Mouse (Mus musculus) cerebellum, adult 11-12 months (tissue): ENCODE data around the gene Scn10a.

Source experiments
- DNase-seq: peaks from one replicate; pipeline ENCODE4 v3.0.0; 2022

The Scn10a gene

DNA sequence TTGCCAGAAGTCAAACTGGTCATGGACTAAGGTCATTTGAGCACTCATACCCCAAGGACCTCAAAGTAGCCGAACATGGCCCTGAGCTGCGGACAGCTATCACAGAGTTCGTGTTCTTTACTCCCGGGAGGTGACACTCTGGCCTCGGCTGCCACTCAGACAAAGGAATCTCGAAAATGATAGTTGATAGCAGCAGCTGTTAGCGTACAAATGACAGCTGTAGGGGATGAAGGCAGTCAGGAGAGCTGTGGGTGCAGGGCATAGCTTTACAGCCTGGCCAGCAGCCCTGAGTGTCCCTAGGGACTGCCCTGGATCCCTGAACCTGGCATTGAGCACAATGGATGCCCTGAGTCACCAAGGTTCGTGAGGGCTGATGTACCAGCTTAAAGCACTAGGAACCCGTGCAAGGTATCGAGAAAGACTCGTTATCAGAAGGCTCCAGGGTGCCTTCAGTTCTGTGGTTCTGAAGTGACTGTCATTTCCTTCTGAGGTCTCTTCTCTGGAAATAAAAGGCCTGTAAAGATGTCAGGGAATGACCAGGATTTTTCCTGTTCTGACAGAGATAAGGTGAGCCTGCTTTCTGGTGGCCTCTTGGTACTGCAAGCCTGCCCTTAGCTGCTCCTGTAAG lies 84.8 kb downstream of the Scn10a start:
- DNase-seq, result no peak

DNA sequence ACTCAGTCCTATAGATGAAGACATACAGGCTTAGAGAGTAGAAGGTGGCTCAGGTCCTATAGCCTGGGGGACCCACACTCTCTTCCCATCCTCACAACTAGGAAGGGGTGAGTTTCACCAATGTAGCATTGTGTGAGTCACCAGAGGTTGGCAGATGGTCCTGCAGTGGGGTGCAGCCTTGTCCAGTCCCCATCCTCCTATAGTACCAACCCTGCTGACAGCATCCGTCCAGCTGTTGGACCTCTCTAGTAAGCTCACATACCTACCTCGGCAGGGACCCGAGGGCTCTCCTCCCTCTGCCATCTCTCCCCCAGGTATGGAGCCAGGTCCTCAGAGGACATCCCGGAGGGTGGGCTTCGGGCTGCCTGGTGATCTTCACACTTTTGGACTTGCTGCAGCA lies 85.6 kb downstream of the Scn10a start:
- DNase-seq, result no peak

DNA sequence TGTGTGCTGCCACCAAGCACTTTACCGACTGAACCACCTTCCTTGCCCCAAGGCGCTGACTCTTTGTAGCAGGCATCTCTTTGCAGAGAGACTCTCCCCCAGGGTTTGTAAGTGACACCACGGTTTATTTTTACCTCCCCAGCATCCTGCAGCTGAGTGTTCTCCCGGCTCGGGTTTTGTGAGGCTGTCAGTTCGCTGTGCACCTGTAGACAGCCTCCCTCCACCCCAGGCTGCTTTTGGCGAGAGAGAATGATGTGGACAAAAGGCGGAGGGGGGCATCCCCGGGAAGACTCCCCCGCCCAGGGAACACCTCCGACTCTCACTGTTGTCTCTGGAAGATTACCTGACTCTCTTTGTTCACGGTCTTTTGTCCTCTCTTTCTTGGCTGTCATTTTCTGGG lies 86.3 kb downstream of the Scn10a start:
- DNase-seq, result no peak

GRCm38 (mm10) chr9:119631899-119632533 lies 87.1 kb downstream of the Scn10a start:
- DNase-seq, result peak; percentile 13

DNA sequence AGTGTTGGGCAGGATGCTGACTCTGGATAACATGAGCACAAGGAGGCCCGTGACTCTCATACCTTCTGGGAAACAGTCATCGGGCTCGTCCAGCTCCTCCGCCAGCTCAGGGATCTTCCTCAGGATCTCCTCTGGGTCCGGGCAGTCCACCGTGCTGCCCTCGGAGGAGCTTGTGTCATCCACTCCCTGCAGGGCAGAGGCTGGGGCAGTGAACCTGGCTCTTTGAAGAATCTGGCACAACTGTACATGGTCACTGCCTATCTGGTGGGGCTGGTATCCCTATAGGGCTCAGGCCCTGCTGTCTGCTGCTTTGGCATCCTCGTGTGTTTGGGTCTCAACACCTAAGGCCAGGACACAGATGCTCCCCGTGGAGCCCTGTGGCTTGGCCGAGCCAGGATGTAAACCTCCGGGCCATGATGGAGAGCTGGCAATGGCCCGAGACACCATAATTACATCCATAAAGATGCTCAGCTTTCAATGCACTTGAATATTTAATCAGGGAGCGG lies 87.7 kb downstream of the Scn10a start:
- no peak for DNase-seq

DNA sequence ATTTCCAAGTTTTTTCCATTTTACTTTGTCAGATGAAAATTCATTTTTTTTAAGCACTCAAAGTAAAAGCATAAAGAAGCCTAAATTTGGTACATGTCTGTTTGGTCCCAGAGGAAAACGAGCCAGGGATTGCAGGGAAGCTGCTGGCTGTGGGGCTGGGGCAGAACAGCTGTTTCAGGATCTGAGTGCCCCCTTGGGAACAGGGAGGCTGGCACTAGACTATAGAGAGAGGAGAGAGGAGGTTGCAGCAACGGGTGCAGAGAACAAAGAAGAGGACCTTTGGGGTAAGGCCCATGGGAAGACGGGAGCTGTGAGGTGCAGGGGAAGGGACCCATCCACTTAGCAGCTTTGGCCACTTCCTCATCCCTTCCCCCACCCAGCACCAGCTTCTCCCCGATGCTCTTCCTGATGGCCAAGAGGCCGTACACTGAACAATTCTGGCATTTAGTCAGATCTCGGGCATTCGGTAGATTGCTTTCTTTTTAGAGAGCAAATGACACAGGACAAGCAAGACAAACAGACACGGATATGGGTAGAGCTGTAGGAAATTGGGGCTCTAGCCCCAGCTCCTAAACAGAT lies 90.3 kb downstream of the Scn10a start:
- no peak for DNase-seq

- no peak for DNase-seq
These were observed 91.9 kb downstream of the Scn10a start for GRCm38 (mm10) chr9:119627227-119627626.

DNA sequence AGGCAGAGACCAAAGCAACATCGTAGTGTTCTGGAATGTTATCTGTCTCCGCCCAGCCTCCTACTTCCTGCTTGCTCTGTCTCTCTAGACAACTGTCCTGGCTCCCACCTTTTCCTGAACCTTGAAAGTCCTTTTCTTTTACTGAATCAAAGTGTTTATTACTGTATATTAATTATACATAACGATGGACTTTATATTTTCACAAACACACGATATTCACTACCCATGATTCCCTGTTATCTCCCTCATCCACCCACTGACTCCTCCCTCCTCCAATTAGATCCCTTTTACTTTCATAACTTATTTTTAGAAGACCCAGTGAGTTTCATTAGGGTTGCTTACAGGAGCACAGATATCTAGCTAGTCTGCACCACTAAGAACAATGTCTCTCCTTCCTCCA lies 95.0 kb downstream of the Scn10a start:
- DNase-seq, result no peak

- DNase-seq, result no peak
These were observed 104.3 kb downstream of the Scn10a start for GRCm38 (mm10) chr9:119614798-119615197.

DNA sequence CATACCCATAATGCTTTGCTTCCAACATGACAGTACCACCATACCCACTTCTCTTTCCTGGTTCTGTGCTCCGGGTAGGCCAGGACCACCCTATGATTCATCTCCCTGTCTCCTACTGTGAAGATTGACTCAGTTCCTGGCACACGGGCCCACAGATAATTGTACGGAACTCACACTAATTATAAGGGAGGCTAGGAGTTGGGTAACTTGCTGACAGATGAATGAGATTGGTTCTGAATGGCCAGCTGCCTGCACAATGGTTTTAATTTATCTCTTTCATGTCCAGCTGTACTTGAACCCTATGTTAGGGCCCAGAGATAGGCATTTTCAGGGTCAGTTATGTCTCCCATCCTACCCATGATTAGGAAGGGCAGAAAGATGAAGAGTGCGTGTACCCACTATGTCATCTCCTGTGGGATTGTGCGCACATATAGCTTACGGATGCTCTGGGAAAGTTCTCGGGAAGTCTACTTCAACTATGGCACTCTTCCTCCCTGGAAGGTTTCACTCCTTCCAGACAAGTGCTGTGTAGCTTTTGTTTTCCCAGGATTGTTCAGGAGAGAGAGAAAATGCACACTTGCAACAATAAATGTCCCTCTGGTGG lies 108.5 kb downstream of the Scn10a start:
- no peak for DNase-seq

DNA sequence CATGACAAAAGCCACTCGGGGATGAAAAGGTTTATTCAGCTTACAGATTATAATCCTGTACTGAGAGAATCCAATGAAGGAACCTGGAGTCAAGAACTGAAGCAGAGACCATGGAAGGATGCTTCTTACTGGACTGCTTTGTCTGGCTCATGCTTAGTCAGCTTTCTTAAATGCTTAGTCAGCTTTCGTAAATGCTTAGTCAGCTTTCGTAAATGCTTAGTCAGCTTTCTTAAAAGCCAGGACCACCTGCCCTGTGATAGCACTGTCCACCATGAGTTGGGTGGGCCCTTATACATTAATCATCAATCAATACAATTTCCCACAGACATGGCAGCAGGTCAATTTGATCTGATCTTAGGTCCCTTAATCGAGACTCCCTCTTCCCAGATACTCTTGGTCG lies 112.2 kb downstream of the Scn10a start:
- DNase-seq, result no peak

- no peak for DNase-seq
These were observed 114.5 kb downstream of the Scn10a start for GRCm38 (mm10) chr9:119604607-119605006.

- DNase-seq, result no peak
These were observed 120.6 kb downstream of the Scn10a start for GRCm38 (mm10) chr9:119598501-119598900.

DNA sequence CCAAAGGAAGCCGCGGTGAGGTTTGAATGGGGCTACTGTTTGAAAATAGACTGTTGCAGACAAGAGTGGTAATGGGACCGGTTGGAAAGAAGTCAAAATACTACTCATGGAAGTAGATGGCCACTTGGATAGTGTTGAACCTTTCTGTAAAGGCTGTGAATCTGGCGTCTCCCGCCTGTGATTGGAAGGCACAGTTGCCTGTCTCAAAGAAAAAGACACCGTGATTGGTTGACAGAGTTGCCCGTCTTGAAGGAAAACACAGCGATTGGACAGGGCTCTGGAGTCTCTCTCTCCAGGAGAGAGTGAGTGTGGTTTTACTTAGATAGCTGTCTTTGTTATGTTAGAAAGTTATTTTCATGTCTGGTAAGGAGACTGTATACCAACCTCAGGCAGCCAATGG lies 121.8 kb downstream of the Scn10a start:
- DNase-seq, result no peak

DNA sequence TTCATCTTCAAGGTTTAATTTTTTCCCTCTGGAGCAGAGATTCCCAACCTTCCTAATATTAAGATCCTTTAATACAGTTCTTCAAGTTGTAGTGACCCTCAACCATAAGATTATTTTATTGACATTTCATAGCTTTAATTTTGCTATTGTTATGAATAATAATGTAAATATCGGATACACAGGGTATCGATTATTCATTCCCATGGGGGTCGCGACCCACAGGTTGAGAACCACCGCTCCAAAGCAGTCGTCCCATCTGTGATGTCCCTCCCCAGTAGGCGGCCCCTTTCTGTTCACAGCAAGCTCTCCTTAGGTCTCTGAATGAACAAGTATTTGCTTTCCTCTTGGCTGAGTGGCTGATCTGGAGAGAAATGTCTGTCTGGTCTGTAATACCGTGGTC lies 129.5 kb downstream of the Scn10a start:
- DNase-seq, result no peak

GRCm38 (mm10) chr9:119588763-119589449 lies 130.2 kb downstream of the Scn10a start:
- no peak for DNase-seq

DNA sequence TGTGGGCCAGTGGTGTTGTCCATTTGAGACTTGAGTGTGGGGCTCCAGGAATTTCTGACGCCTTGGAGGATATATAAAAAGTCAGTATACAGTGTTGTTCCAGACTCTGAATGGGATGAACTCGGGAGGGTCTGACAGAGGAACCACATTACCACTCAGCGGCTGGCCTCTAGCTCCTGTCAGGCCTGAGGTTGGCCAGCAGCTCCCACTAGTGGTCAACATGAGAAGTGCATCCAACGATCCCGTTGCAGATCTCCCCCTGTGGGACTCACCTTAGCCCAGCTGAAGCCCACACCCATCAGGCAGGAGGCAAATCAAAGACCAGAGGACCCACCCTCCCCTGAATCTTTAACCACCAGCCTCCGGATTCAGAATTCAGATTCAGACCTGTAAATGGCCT lies 138.5 kb downstream of the Scn10a start:
- peak; percentile 23 for DNase-seq

- DNase-seq, result no peak
These were observed 138.9 kb downstream of the Scn10a start for GRCm38 (mm10) chr9:119580187-119580586.

GRCm38 (mm10) chr9:119578636-119579438 lies 140.3 kb downstream of the Scn10a start, which contains the start of gene Scn5a:
TSS of gene Scn5a (minus strand) at chr9:119579016.
- no peak for DNase-seq

DNA sequence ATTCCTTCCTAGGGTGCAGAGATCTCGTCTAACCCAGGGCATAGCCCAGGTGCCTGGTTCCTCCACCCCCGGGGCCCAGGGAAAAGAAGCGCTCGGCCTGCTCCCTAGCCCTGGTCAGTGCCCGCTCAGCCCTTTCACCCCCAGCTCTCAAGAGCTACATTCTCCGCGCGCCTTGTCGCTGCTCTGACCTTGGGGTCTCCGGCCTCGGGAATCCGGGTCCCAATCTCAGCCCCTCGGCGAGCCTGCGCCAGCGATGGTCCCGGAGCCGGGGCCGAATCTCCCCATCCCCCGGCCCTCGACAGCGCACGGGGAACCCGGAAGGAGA lies 140.8 kb downstream of the Scn10a start:
- no peak for DNase-seq

DNA sequence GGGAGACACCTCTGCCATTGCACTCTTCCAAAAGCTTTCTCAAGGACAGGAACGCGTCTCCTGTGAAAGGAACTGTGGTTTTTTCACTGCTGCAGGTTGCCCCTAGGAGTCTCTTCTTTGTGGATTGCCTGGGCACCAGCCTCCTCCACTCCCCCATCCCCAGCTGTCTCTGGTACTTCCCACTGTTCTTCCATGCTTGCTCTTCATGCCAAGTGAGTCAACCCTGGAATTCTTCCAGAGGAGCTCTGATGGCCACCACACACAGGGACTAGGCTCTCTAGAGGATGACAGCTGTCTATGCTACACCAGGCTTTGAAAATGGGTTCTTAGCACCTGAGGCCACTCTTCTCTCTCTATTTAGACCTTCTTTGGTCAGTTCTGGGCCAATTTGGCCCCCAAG lies 142.1 kb downstream of the Scn10a start:
- DNase-seq, result no peak

- no peak for DNase-seq
These were observed 143.4 kb downstream of the Scn10a start for GRCm38 (mm10) chr9:119575732-119576131.

GRCm38 (mm10) chr9:119574366-119574765 lies 144.8 kb downstream of the Scn10a start:
- DNase-seq, result no peak
